Mouse (Mus musculus) layer of hippocampus, adult 18-20 months (tissue): ENCODE measurements around the gene Popdc3. TPM values are rescaled to one million over a fixed set of nuclear protein-coding genes. Genes with fewer than 3 reads are reported as not detected.
"Not testable (repeated sequence)": the region's sequence is repeated elsewhere in the genome, so short reads cannot be mapped to it uniquely, and the experiment has no call there.

Source experiments
- DNase-seq, 2 experiments: peaks; one replicate each; pipeline ENCODE4 v3.0.0; 2022; ENCODE audit warnings: low spot score in 2 of 2
- long read RNA-seq: library from polyadenylated mRNA; stranded (forward); transcript quantifications from one replicate; pipeline ENCODE4 v2.0.0, GENCODE M21; 2021
- total RNA-seq, 2 experiments: library from RNA; stranded (reverse); gene quantifications; 2 replicates each; pipeline ENCODE4 v1.2.3; 2021

Gene Popdc3
- total RNA-seq, result 1 to 10 TPM; 6.0 to 8.3 TPM
- long read RNA-seq, partial matches to known transcripts, result 0 of 5 reads
- long read RNA-seq, other reads (novel, unspliced or antisense), result 1 of 5 reads

- DNase-seq, result not testable (repeated sequence)
Measured at GRCm38 (mm10) chr10:45177798-45178197, at the start of gene Popdc3. Popdc3 (plus strand) TSS chr10:45178098.

GRCm38 (mm10) chr10:45129105-45129504, 48.8 kb upstream of the Popdc3 start:
- no peak for DNase-seq

- DNase-seq, result no peak
Measured at GRCm38 (mm10) chr10:45130004-45130403, 47.9 kb upstream of the Popdc3 start.

- DNase-seq, result no peak
Measured at GRCm38 (mm10) chr10:45132371-45132770, 45.5 kb upstream of the Popdc3 start.

- DNase-seq, result peak; percentile 60 to 79
Measured at GRCm38 (mm10) chr10:45136806-45137205, 41.1 kb upstream of the Popdc3 start.

- no peak for DNase-seq
Measured at GRCm38 (mm10) chr10:45139910-45140309, 38.0 kb upstream of the Popdc3 start.

- DNase-seq, result no peak
Measured at GRCm38 (mm10) chr10:45140474-45141212, 37.3 kb upstream of the Popdc3 start.

GRCm38 (mm10) chr10:45142359-45142758, 35.5 kb upstream of the Popdc3 start:
- no peak for DNase-seq

GRCm38 (mm10) chr10:45144038-45144817, 33.7 kb upstream of the Popdc3 start:
- DNase-seq, result no peak

- no peak for DNase-seq
Measured at GRCm38 (mm10) chr10:45146821-45147220, 31.1 kb upstream of the Popdc3 start.

GRCm38 (mm10) chr10:45151137-45151536, 26.8 kb upstream of the Popdc3 start:
- no peak for DNase-seq

GRCm38 (mm10) chr10:45151771-45152692, 25.9 kb upstream of the Popdc3 start:
- no peak for DNase-seq

GRCm38 (mm10) chr10:45154557-45155060, 23.3 kb upstream of the Popdc3 start:
- peak; percentile 41 to 57 for DNase-seq

- no peak for DNase-seq
Measured at GRCm38 (mm10) chr10:45165851-45166250, 12.0 kb upstream of the Popdc3 start.

GRCm38 (mm10) chr10:45173927-45174326, 4.0 kb upstream of the Popdc3 start:
- DNase-seq, result no peak

- no peak for DNase-seq
Measured at GRCm38 (mm10) chr10:45174345-45174744, 3.6 kb upstream of the Popdc3 start.

- DNase-seq, result no peak
Measured at GRCm38 (mm10) chr10:45180677-45181326, 2.9 kb downstream of the Popdc3 start.

- DNase-seq, result no peak
Measured at GRCm38 (mm10) chr10:45181344-45181743, 3.4 kb downstream of the Popdc3 start.

- no peak for DNase-seq
Measured at GRCm38 (mm10) chr10:45185457-45185856, 7.6 kb downstream of the Popdc3 start.
